ENCODE assay signal across 7 mouse cellular contexts in the genomic region with DNA sequence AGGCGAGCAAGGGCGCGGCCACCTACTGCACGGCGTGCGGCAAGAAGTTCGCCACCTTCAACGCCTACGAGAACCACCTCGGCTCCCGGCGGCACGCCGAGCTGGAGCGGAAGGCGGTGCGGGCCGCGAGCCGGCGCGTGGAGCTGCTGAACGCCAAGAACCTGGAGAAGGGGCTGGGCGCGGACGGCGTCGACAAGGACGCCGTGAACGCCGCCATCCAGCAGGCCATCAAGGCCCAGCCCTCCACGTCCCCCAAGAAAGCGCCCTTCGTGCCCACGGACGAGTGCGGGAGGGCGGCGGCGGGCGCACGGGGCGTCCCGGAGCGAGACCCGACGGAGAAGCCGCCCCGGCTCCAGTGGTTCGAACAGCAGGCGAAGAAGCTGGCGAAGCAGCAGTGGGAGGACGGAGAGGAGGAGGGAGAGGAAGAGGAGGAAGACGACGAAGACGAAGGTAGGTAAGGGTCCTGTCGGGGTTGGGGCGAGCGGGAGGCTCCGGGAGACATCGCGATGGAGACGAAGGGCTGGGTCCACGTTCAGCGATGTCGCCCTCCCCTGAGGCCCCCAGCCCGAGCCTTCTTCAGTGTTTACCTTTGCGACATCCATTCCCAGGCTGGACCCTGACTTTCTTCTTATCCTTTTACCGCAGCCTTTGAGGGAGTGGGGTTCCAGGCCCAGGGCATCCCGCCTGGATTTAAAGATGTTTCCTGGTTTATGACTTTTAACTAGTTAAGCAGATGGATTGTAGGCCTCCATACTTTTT. TPM values are rescaled to one million over a fixed set of nuclear protein-coding genes. Genes with fewer than 3 reads are reported as not detected.
DNase-seq lines count a peak whose midpoint lies in the region; ATAC-seq and TF ChIP-seq lines count a peak whose summit lies in the region.

No protein-coding gene starts in this region.

- DNase-seq in kidney, postnatal 25 days: peak; percentile 11 to 62
- no peak for DNase-seq in kidney, adult 11 months
- DNase-seq in forebrain, embryonic 11.5 days (ENCODE audit: low spot score): no peak
- no peak for DNase-seq in neural tube, embryonic 11.5 days (ENCODE audit: low spot score)
- DNase-seq in adrenal gland, adult 8-10 months: no peak

- H3K27me3 ChIP-seq in forebrain, embryonic 11.5 days (ENCODE audit: control insufficient read depth, insufficient read depth, low read length): no peaks in the 10 kb centered on the region
- no peaks in the 10 kb centered on the region for H3K27me3 ChIP-seq in limb, embryonic 15.5 days
- H3K27me3 ChIP-seq in neural tube, embryonic 11.5 days (ENCODE audit: control insufficient read depth, insufficient read depth, low read length): no peaks in the 10 kb centered on the region

- under 1% methylated on average over 71 of the region's 71 CpGs for WGBS in bone marrow, adult 2 months
- under 1% methylated on average over 68 of the region's 71 CpGs for WGBS in forebrain, embryonic 11.5 days
- under 1% methylated on average over 71 of the region's 71 CpGs for WGBS in limb, embryonic 15.5 days
- under 1% methylated on average over 70 of the region's 71 CpGs for WGBS in neural tube, embryonic 11.5 days

- no peak for ATAC-seq in forebrain, embryonic 11.5 days (replicated peaks; ENCODE audit: low FRiP score)
- ATAC-seq in limb, embryonic 15.5 days (ENCODE audit: insufficient number of reproducible peaks, low FRiP score, low TSS enrichment, low read depth): no peak
- ATAC-seq in neural tube, embryonic 11.5 days (ENCODE audit: insufficient read depth, low FRiP score, low TSS enrichment): peak; percentile 25

- no peak for TF ChIP-seq CTCF in bone marrow, adult 2 months (IDR thresholded peaks at IDR 0.05; ENCODE audit: control insufficient read depth, insufficient read depth, low read length)

- no peaks in the 10 kb centered on the region; the same call in 1 of the 2 replicates for H3K36me3 ChIP-seq in forebrain, embryonic 11.5 days (ENCODE audit: control insufficient read depth, insufficient read depth, low read length)
- H3K36me3 ChIP-seq in limb, embryonic 15.5 days: peaks cover 18% of the 10 kb centered on the region
- no peaks in the 10 kb centered on the region for H3K36me3 ChIP-seq in neural tube, embryonic 11.5 days (ENCODE audit: control insufficient read depth, insufficient read depth, low read length)

- no peaks in the 10 kb centered on the region; the same call in 1 of the 2 replicates for H3K4me1 ChIP-seq in bone marrow, adult 2 months (ENCODE audit: control insufficient read depth, insufficient read depth, low read length)
- H3K4me1 ChIP-seq in forebrain, embryonic 11.5 days (replicated peaks; ENCODE audit: control insufficient read depth, insufficient read depth, low read length): peaks cover 7% of the 10 kb centered on the region; the same call in 1 of the 2 replicates
- peaks cover 15% of the 10 kb centered on the region; the same call in 1 of the 2 replicates for H3K4me1 ChIP-seq in limb, embryonic 15.5 days
- H3K4me1 ChIP-seq in neural tube, embryonic 11.5 days (ENCODE audit: control insufficient read depth, insufficient read depth, low read length): peaks cover 16% of the 10 kb centered on the region

- TF ChIP-seq POLR2A in bone marrow, adult 2 months (IDR thresholded peaks at IDR 0.05; ENCODE audit: borderline replicate concordance, control insufficient read depth, low read depth, low read length): peak; percentile 8; the same call in 1 of the 2 replicates

- H3K9me3 ChIP-seq in forebrain, embryonic 11.5 days (ENCODE audit: control insufficient read depth, low read length): no peaks in the 10 kb centered on the region
- no peaks in the 10 kb centered on the region for H3K9me3 ChIP-seq in limb, embryonic 15.5 days
- H3K9me3 ChIP-seq in neural tube, embryonic 11.5 days (ENCODE audit: control insufficient read depth, low read length): no peaks in the 10 kb centered on the region

- peak overlapping the region; percentile 98 for H3K4me3 ChIP-seq in bone marrow, adult 2 months (replicated peaks; ENCODE audit: control insufficient read depth, low read depth, low read length)
- H3K4me3 ChIP-seq in forebrain, embryonic 11.5 days (ENCODE audit: low read depth, low read length): peak overlapping the region; percentile 96
- H3K4me3 ChIP-seq in limb, embryonic 15.5 days: peak overlapping the region; percentile 99
- H3K4me3 ChIP-seq in neural tube, embryonic 11.5 days (ENCODE audit: low read depth, low read length): peak overlapping the region; percentile 96

- H3K27ac ChIP-seq in bone marrow, adult 2 months (ENCODE audit: control insufficient read depth, insufficient read depth, low read depth, low read length, poor library complexity): peak overlapping the region; percentile 94
- peak overlapping the region; percentile 74 for H3K27ac ChIP-seq in forebrain, embryonic 11.5 days (ENCODE audit: low read depth, low read length)
- H3K27ac ChIP-seq in limb, embryonic 15.5 days: peak overlapping the region; percentile 95
- peak overlapping the region; percentile 79 for H3K27ac ChIP-seq in neural tube, embryonic 11.5 days (ENCODE audit: low read depth, low read length)

- peak overlapping the region; percentile 88 for H3K4me2 ChIP-seq in forebrain, embryonic 11.5 days (ENCODE audit: low read depth, low read length, severe bottlenecking)
- H3K4me2 ChIP-seq in limb, embryonic 15.5 days: peak overlapping the region; percentile 74
- H3K4me2 ChIP-seq in neural tube, embryonic 11.5 days (ENCODE audit: low read depth): peak overlapping the region; percentile 78

- H3K9ac ChIP-seq in forebrain, embryonic 11.5 days (ENCODE audit: low read length): peak overlapping the region; percentile 89
- H3K9ac ChIP-seq in limb, embryonic 15.5 days: peak overlapping the region; percentile 97
- peak overlapping the region; percentile 89 for H3K9ac ChIP-seq in neural tube, embryonic 11.5 days (ENCODE audit: low read length)

RNA-seq across cellular contexts. Expression of gene Zfp622, which starts 0.7 kb away (rescaled TPM):
- 24.1 and 54.0 TPM in 2 replicates for polyA plus RNA-seq in bone marrow, adult 2 months (2011; ENCODE audit: insufficient read depth, insufficient read length, low replicate concordance, missing spikeins)
- 29.5 and 32.7 TPM in 2 replicates for polyA plus RNA-seq in forebrain, embryonic 11.5 days (2014; fragmentation: Nextera tagmentation; extraction: Ambion mirVana)
- 27.8 and 32.4 TPM in 2 replicates for polyA plus RNA-seq in limb, embryonic 15.5 days (2015; fragmentation: Nextera tagmentation; extraction: Ambion mirVana)
- 36.4 and 37.7 TPM in 2 replicates for polyA plus RNA-seq in neural tube, embryonic 11.5 days (2014; fragmentation: Nextera tagmentation; extraction: Ambion mirVana)
- 10 to 100 TPM; 34.6 to 48.9 (median 45.5) TPM for total RNA-seq in adrenal gland, adult 8-10 months (2022)

Comparison
In these comparisons a context has a peak if more than half of its experiments do, and no peak if none do; other contexts are left out.
1. DNase-seq: peak in kidney, postnatal 25 days (2 of 2); none in kidney, adult 11 months (single experiment), forebrain, embryonic 11.5 days (single experiment), neural tube, embryonic 11.5 days (single experiment) and adrenal gland, adult 8-10 months (single experiment).
2. Peak in every context shown above with its lines, with median percentiles within 50 percentile points of each other: H3K27ac ChIP-seq, H3K4me3 ChIP-seq, H3K4me2 ChIP-seq and H3K9ac ChIP-seq.